ENCODE assay signal across 12 mouse cellular contexts in genomic region chr8:117115094-117115493, GRCm38 (mm10). TPM values are rescaled to one million over a fixed set of nuclear protein-coding genes. Genes with fewer than 3 reads are reported as not detected.
DNase-seq lines count a peak whose midpoint lies in the region; ATAC-seq and TF ChIP-seq lines count a peak whose summit lies in the region.
"Had no signal": no experiment of that assay in that cellular context is flagged by ENCODE, and none has a peak within 500 bp of the region (broad histone marks: within the 10 kb centered on the region; RNA-seq: fewer than 3 reads in every experiment).

No protein-coding gene starts in this region.

- TF ChIP-seq EP300 in heart, adult 2 months (IDR thresholded peaks at IDR 0.05; ENCODE audit: insufficient read depth, low read depth, low read length), result no peak

- H3K9me3 ChIP-seq in heart, embryonic 13.5 days, result no peaks in the 10 kb centered on the region
- no peaks in the 10 kb centered on the region for H3K9me3 ChIP-seq in midbrain, embryonic 11.5 days (ENCODE audit: control insufficient read depth, low read length)
- no peaks in the 10 kb centered on the region for H3K9me3 ChIP-seq in midbrain, embryonic 10.5 days (replicated peaks)
- H3K9me3 ChIP-seq in forebrain, postnatal 0 days (ENCODE audit: low read length), result no peaks in the 10 kb centered on the region
- no peaks in the 10 kb centered on the region for H3K9me3 ChIP-seq in stomach, embryonic 14.5 days (ENCODE audit: control insufficient read depth, low read depth, low read length)
- H3K9me3 ChIP-seq: hindbrain, embryonic 10.5 days; limb, embryonic 15.5 days had no signal

- no peak for DNase-seq in heart, adult 2 months
- peak; percentile 76 for DNase-seq in midbrain, embryonic 11.5 days (ENCODE audit: low spot score, missing footprints)
- no peak for DNase-seq in midbrain, embryonic 10.5 days (ENCODE audit: low spot score)
- peak; percentile 34 for DNase-seq in forebrain, postnatal 0 days
- no peak for DNase-seq in left cerebral cortex, adult 11 months (ENCODE audit: low spot score)
- no peak for DNase-seq in adrenal gland, adult 2 months

- no peaks in the 10 kb centered on the region for H3K27me3 ChIP-seq in heart, embryonic 13.5 days (replicated peaks)
- H3K27me3 ChIP-seq in heart, adult 2 months (ENCODE audit: control insufficient read depth, insufficient read depth, low read length), result no peaks in the 10 kb centered on the region
- H3K27me3 ChIP-seq in midbrain, embryonic 11.5 days (ENCODE audit: control insufficient read depth, insufficient read depth, low read length), result no peaks in the 10 kb centered on the region
- no peaks in the 10 kb centered on the region for H3K27me3 ChIP-seq in midbrain, embryonic 10.5 days (ENCODE audit: low read depth, poor library complexity, severe bottlenecking)
- H3K27me3 ChIP-seq in forebrain, postnatal 0 days (ENCODE audit: insufficient read depth, low read length), result no peaks in the 10 kb centered on the region
- no peaks in the 10 kb centered on the region for H3K27me3 ChIP-seq in stomach, embryonic 14.5 days (ENCODE audit: control insufficient read depth, insufficient read depth, low read length)
- H3K27me3 ChIP-seq: limb, embryonic 15.5 days had no signal

- no peak for TF ChIP-seq POLR2A in heart, adult 2 months (IDR thresholded peaks at IDR 0.05; ENCODE audit: insufficient read depth, low read depth, low read length)

- peaks cover 16% of the 10 kb centered on the region for H3K4me1 ChIP-seq in heart, embryonic 13.5 days
- no peaks in the 10 kb centered on the region for H3K4me1 ChIP-seq in heart, adult 2 months (ENCODE audit: control insufficient read depth, insufficient read depth, low read length)
- no peaks in the 10 kb centered on the region for H3K4me1 ChIP-seq in midbrain, embryonic 11.5 days (ENCODE audit: control insufficient read depth, insufficient read depth, low read length)
- peaks cover 17% of the 10 kb centered on the region for H3K4me1 ChIP-seq in midbrain, embryonic 10.5 days
- H3K4me1 ChIP-seq in forebrain, postnatal 0 days (ENCODE audit: insufficient read depth), result no peaks in the 10 kb centered on the region
- peaks cover 9% of the 10 kb centered on the region; the same call in 1 of the 2 replicates for H3K4me1 ChIP-seq in stomach, embryonic 14.5 days (ENCODE audit: control insufficient read depth, insufficient read depth, low read length)

- no peaks in the 10 kb centered on the region for H3K36me3 ChIP-seq in heart, embryonic 13.5 days
- no peaks in the 10 kb centered on the region for H3K36me3 ChIP-seq in heart, adult 2 months (ENCODE audit: control insufficient read depth, insufficient read depth, low read length)
- H3K36me3 ChIP-seq in midbrain, embryonic 11.5 days (ENCODE audit: control insufficient read depth, insufficient read depth, low read length), result no peaks in the 10 kb centered on the region
- no peaks in the 10 kb centered on the region for H3K36me3 ChIP-seq in midbrain, embryonic 10.5 days
- no peaks in the 10 kb centered on the region for H3K36me3 ChIP-seq in forebrain, postnatal 0 days (ENCODE audit: insufficient read depth)
- H3K36me3 ChIP-seq in stomach, embryonic 14.5 days (ENCODE audit: control insufficient read depth, insufficient read depth, low read length), result no peaks in the 10 kb centered on the region
- H3K36me3 ChIP-seq: hindbrain, embryonic 10.5 days; limb, embryonic 15.5 days had no signal

- intact Hi-C loops in heart, adult 2 months (cut with DNase I), result no loop called here

- no peak overlapping the region for H3K9ac ChIP-seq in heart, embryonic 13.5 days
- no peak overlapping the region for H3K9ac ChIP-seq in heart, adult 2 months (ENCODE audit: low read depth, low read length)
- H3K9ac ChIP-seq in midbrain, embryonic 11.5 days (ENCODE audit: low read length), result no peak overlapping the region
- no peak overlapping the region for H3K9ac ChIP-seq in forebrain, postnatal 0 days
- no peak overlapping the region for H3K9ac ChIP-seq in stomach, embryonic 14.5 days (replicated peaks; ENCODE audit: low read depth, low read length)
- H3K9ac ChIP-seq: limb, embryonic 15.5 days had no signal

- 0 out of 2 replicates have a peak overlapping the region, but pooled peaks have one; percentile 14 for H3K4me3 ChIP-seq in heart, embryonic 13.5 days
- H3K4me3 ChIP-seq in heart, adult 2 months, result no peak overlapping the region
- no peak overlapping the region for H3K4me3 ChIP-seq in midbrain, embryonic 11.5 days (ENCODE audit: low read depth, low read length)
- no peak overlapping the region for H3K4me3 ChIP-seq in midbrain, embryonic 10.5 days
- H3K4me3 ChIP-seq in forebrain, postnatal 0 days (ENCODE audit: low read depth, low read length), result no peak overlapping the region
- no peak overlapping the region for H3K4me3 ChIP-seq in stomach, embryonic 14.5 days (ENCODE audit: low read depth, low read length)
- H3K4me3 ChIP-seq: layer of hippocampus, adult 2 months; limb, embryonic 15.5 days had no signal

- 41% methylated on average over 6 of the region's 6 CpGs for WGBS in heart, embryonic 13.5 days
- 51% methylated on average over 6 of the region's 6 CpGs for WGBS in heart, adult 2 months
- 50% methylated on average over 6 of the region's 6 CpGs for WGBS in midbrain, embryonic 11.5 days
- WGBS in midbrain, embryonic 10.5 days, result 52% methylated on average over 6 of the region's 6 CpGs
- 48% methylated on average over 6 of the region's 6 CpGs for WGBS in forebrain, postnatal 0 days
- WGBS in stomach, embryonic 14.5 days, result 40% methylated on average over 6 of the region's 6 CpGs

- ATAC-seq in heart, embryonic 13.5 days (ENCODE audit: extremely low read depth, insufficient number of reproducible peaks, low FRiP score, low TSS enrichment), result no peak
- no peak for ATAC-seq in midbrain, embryonic 11.5 days (ENCODE audit: low FRiP score)
- peak; percentile 69; the same call in 1 of the 2 replicates for ATAC-seq in forebrain, postnatal 0 days
- ATAC-seq in stomach, embryonic 14.5 days (ENCODE audit: insufficient number of reproducible peaks, insufficient read depth, low FRiP score, low read depth), result no peak

- peak overlapping the region; percentile 55 for H3K4me2 ChIP-seq in heart, embryonic 13.5 days
- no peak overlapping the region for H3K4me2 ChIP-seq in midbrain, embryonic 11.5 days
- no peak overlapping the region for H3K4me2 ChIP-seq in forebrain, postnatal 0 days (ENCODE audit: low read depth)
- no peak overlapping the region for H3K4me2 ChIP-seq in stomach, embryonic 14.5 days (replicated peaks; ENCODE audit: low read depth, low read length)

- no peaks in the 10 kb centered on the region for H3K79me2 ChIP-seq in heart, adult 2 months (replicated peaks; ENCODE audit: control insufficient read depth, insufficient read depth, low read length)

- no peak for TF ChIP-seq CTCF in heart, adult 2 months (IDR thresholded peaks at IDR 0.05)
- no peak for TF ChIP-seq CTCF in forebrain, postnatal 0 days (IDR thresholded peaks at IDR 0.05; ENCODE audit: low read depth)

- H3K27ac ChIP-seq in heart, embryonic 13.5 days (replicated peaks), result no peak overlapping the region
- H3K27ac ChIP-seq in heart, adult 2 months, result no peak overlapping the region
- no peak overlapping the region for H3K27ac ChIP-seq in midbrain, embryonic 11.5 days (ENCODE audit: low read depth, low read length)
- H3K27ac ChIP-seq in midbrain, embryonic 10.5 days (replicated peaks), result no peak overlapping the region
- no peak overlapping the region for H3K27ac ChIP-seq in forebrain, postnatal 0 days (ENCODE audit: low read depth, low read length)
- H3K27ac ChIP-seq in stomach, embryonic 14.5 days (ENCODE audit: low read length), result peak overlapping the region; percentile 78; the same call in 1 of the 2 replicates
- H3K27ac ChIP-seq: layer of hippocampus, adult 2 months; limb, embryonic 15.5 days had no signal

RNA-seq across cellular contexts. Expression of gene Bco1, which starts 19.4 kb away (rescaled TPM):
- 0.31 and 0.34 TPM in 2 replicates for polyA plus RNA-seq in heart, embryonic 13.5 days (2015; fragmentation: Nextera tagmentation; extraction: Ambion mirVana)
- total RNA-seq in heart, adult 2 months (2021), result not detected
- 0.06 TPM in 1 of 2 replicates, not detected in the other for polyA plus RNA-seq in heart, adult 2 months (2012; rRNA removed)
- polyA plus RNA-seq in midbrain, embryonic 11.5 days (2014; fragmentation: Nextera tagmentation; extraction: Ambion mirVana), result 0.18 and 0.28 TPM in 2 replicates
- polyA plus RNA-seq in midbrain, embryonic 10.5 days (2016; fragmentation: Nextera tagmentation; extraction: Ambion mirVana), result 0.05 and 0.10 TPM in 2 replicates
- not detected in 2 replicates for total RNA-seq in forebrain, postnatal 0 days (2014; rRNA removed)
- 0.31 TPM in 1 of 2 replicates, not detected in the other for polyA plus RNA-seq in forebrain, postnatal 0 days (2015; fragmentation: Nextera tagmentation; extraction: Ambion mirVana)
- 0.38 and 0.82 TPM in 2 replicates for polyA plus RNA-seq in stomach, embryonic 14.5 days (2014; fragmentation: Nextera tagmentation; extraction: Ambion mirVana)
- under 1 TPM; 0.38 to 0.55 TPM for total RNA-seq in adrenal gland, adult 2 months (2021)
- polyA plus RNA-seq in adrenal gland, adult 2 months (2012; rRNA removed), result not detected in 2 replicates
- total RNA-seq: layer of hippocampus, adult 2 months had no signal

RNA-seq across cellular contexts. Expression of gene Pkd1l2, which starts 32.8 kb away (rescaled TPM):
- not detected in 2 replicates for polyA plus RNA-seq in heart, embryonic 13.5 days (2015; fragmentation: Nextera tagmentation; extraction: Ambion mirVana)
- total RNA-seq in heart, adult 2 months (2021), result not detected
- 0.06 TPM in 1 of 2 replicates, not detected in the other for polyA plus RNA-seq in heart, adult 2 months (2012; rRNA removed)
- not detected in 2 replicates for polyA plus RNA-seq in midbrain, embryonic 11.5 days (2014; fragmentation: Nextera tagmentation; extraction: Ambion mirVana)
- polyA plus RNA-seq in midbrain, embryonic 10.5 days (2016; fragmentation: Nextera tagmentation; extraction: Ambion mirVana), result 0.05 TPM in 1 of 2 replicates, not detected in the other
- total RNA-seq in forebrain, postnatal 0 days (2014; rRNA removed), result not detected in 2 replicates
- polyA plus RNA-seq in forebrain, postnatal 0 days (2015; fragmentation: Nextera tagmentation; extraction: Ambion mirVana), result 0.06 TPM in 1 of 2 replicates, not detected in the other
- not detected in 2 replicates for polyA plus RNA-seq in stomach, embryonic 14.5 days (2014; fragmentation: Nextera tagmentation; extraction: Ambion mirVana)
- 1 to 10 TPM in 1 of 2 experiments, under 1 TPM in 1; 0.93 to 2.3 TPM for total RNA-seq in adrenal gland, adult 2 months (2021)
- polyA plus RNA-seq in adrenal gland, adult 2 months (2012; rRNA removed), result 1.1 and 1.2 TPM in 2 replicates
- polyA plus RNA-seq: hindbrain, embryonic 10.5 days; neural tube, embryonic 11.5 days had no signal

RNA-seq across cellular contexts. Expression of gene Gan, which starts 42.8 kb away (rescaled TPM):
- 0.94 and 1.0 TPM in 2 replicates for polyA plus RNA-seq in heart, embryonic 13.5 days (2015; fragmentation: Nextera tagmentation; extraction: Ambion mirVana)
- total RNA-seq in heart, adult 2 months (2021), result 1 to 10 TPM; 4.2 to 5.2 TPM
- polyA plus RNA-seq in heart, adult 2 months (2012; rRNA removed), result 1.7 and 2.6 TPM in 2 replicates
- polyA plus RNA-seq in midbrain, embryonic 11.5 days (2014; fragmentation: Nextera tagmentation; extraction: Ambion mirVana), result 2.2 and 2.3 TPM in 2 replicates
- 2.3 and 2.4 TPM in 2 replicates for polyA plus RNA-seq in midbrain, embryonic 10.5 days (2016; fragmentation: Nextera tagmentation; extraction: Ambion mirVana)
- total RNA-seq in forebrain, postnatal 0 days (2014; rRNA removed), result 9.4 and 13.6 TPM in 2 replicates
- polyA plus RNA-seq in forebrain, postnatal 0 days (2015; fragmentation: Nextera tagmentation; extraction: Ambion mirVana), result 3.2 and 4.8 TPM in 2 replicates
- 3.9 and 4.2 TPM in 2 replicates for polyA plus RNA-seq in stomach, embryonic 14.5 days (2014; fragmentation: Nextera tagmentation; extraction: Ambion mirVana)
- 10 to 100 TPM in 1 of 2 experiments, 1 to 10 TPM in 1; 8.5 to 13.1 TPM for total RNA-seq in adrenal gland, adult 2 months (2021)
- polyA plus RNA-seq in adrenal gland, adult 2 months (2012; rRNA removed), result 3.4 and 4.0 TPM in 2 replicates

Comparison
In these comparisons a context has a peak if more than half of its experiments do, and no peak if none do; other contexts are left out.
1. DNase-seq: peak in midbrain, embryonic 11.5 days (single experiment) and forebrain, postnatal 0 days (single experiment); none in heart, adult 2 months (0 of 2), midbrain, embryonic 10.5 days (single experiment), left cerebral cortex, adult 11 months (single experiment) and adrenal gland, adult 2 months (single experiment).